ENCODE assay signal across 9 mouse cellular contexts in the genomic region with DNA sequence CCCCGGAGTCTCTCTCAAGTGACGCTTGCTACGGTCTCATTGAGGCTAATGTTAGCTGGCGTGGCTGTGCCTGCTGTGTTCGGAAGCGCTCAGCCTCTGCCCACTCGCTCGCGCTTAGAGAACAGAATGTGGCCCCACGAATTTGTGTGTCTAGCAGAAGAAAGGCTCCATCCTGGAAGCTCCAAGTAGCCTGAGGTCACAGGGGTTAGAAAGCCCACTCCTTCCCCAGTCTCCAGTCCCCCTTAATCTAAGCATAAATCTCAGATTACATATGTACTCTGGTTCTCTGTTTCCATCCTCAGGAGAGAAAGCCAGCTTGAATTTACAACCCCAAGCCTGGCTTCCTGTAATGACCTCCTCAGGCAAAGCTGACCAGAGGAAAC.
A peak's percentile ranks its signal among the peaks of the same experiment; 100 is the strongest.
DNase-seq lines count a peak whose midpoint lies in the region; ATAC-seq lines count a peak whose summit lies in the region.
"Had no signal": no experiment of that assay in that cellular context is flagged by ENCODE, and none has a peak within 500 bp of the region (broad histone marks: within the 10 kb centered on the region; RNA-seq: fewer than 3 reads in every experiment).

No protein-coding gene starts in this region.

- peak overlapping the region; percentile 90 for H3K27ac ChIP-seq in kidney, embryonic 14.5 days (ENCODE audit: low read depth, low read length)
- peak overlapping the region; percentile 82 for H3K27ac ChIP-seq in hindbrain, embryonic 10.5 days
- peak overlapping the region; percentile 70 for H3K27ac ChIP-seq in midbrain, embryonic 12.5 days (replicated peaks)

- no peaks in the 10 kb centered on the region for H3K9me3 ChIP-seq in kidney, embryonic 14.5 days (ENCODE audit: control insufficient read depth, low read length)
- no peaks in the 10 kb centered on the region for H3K9me3 ChIP-seq in hindbrain, embryonic 10.5 days
- no peaks in the 10 kb centered on the region for H3K9me3 ChIP-seq in midbrain, embryonic 12.5 days

- DNase-seq in kidney, postnatal 25 days = no peak
- peak; percentile 63 for DNase-seq in brain, adult 2 months (ENCODE audit: low read depth, low spot score)
- DNase-seq in hindbrain, embryonic 10.5 days (ENCODE audit: low spot score) = peak; percentile 39
- DNase-seq in yolk sac, embryonic 10.5 days (ENCODE audit: low spot score) = no peak

- H3K4me1 ChIP-seq in kidney, embryonic 14.5 days (ENCODE audit: control insufficient read depth, insufficient read depth, low read length) = peaks cover 24% of the 10 kb centered on the region
- H3K4me1 ChIP-seq in hindbrain, embryonic 10.5 days (replicated peaks) = peaks cover 31% of the 10 kb centered on the region
- peaks cover 18% of the 10 kb centered on the region for H3K4me1 ChIP-seq in midbrain, embryonic 12.5 days

- ATAC-seq in kidney, embryonic 14.5 days (ENCODE audit: low FRiP score, low TSS enrichment) = peak; percentile 38
- peak; percentile 76 for ATAC-seq in midbrain, embryonic 12.5 days (ENCODE audit: low FRiP score, low read depth)
- no peak for ATAC-seq in erythroblast, adult 5-6 weeks (replicated peaks; ENCODE audit: low FRiP score, poor library complexity, severe bottlenecking)
- no peak for ATAC-seq in megakaryocyte progenitor cell, adult 5-6 weeks (replicated peaks; ENCODE audit: poor library complexity)
- ATAC-seq: Patski had no signal

- WGBS in kidney, embryonic 14.5 days = 5% methylated on average over 10 of the region's 10 CpGs
- WGBS in hindbrain, embryonic 10.5 days = 19% methylated on average over 10 of the region's 10 CpGs
- 11% methylated on average over 10 of the region's 10 CpGs for WGBS in midbrain, embryonic 12.5 days

- peak overlapping the region; percentile 40 for H3K9ac ChIP-seq in kidney, embryonic 14.5 days (ENCODE audit: low read depth, low read length)
- H3K9ac ChIP-seq in midbrain, embryonic 12.5 days (replicated peaks) = no peak overlapping the region

- H3K4me3 ChIP-seq in kidney, embryonic 14.5 days (ENCODE audit: low read length) = peak overlapping the region; percentile 24
- H3K4me3 ChIP-seq in hindbrain, embryonic 10.5 days = peak overlapping the region; percentile 24
- H3K4me3 ChIP-seq in midbrain, embryonic 12.5 days = peak overlapping the region; percentile 21

- peak overlapping the region; percentile 45 for H3K4me2 ChIP-seq in kidney, embryonic 14.5 days (replicated peaks; ENCODE audit: low read depth, low read length)
- peak overlapping the region; percentile 49 for H3K4me2 ChIP-seq in midbrain, embryonic 12.5 days (replicated peaks)

- H3K36me3 ChIP-seq in kidney, embryonic 14.5 days (ENCODE audit: control insufficient read depth, insufficient read depth, low read length) = no peaks in the 10 kb centered on the region
- no peaks in the 10 kb centered on the region for H3K36me3 ChIP-seq in hindbrain, embryonic 10.5 days
- no peaks in the 10 kb centered on the region for H3K36me3 ChIP-seq in midbrain, embryonic 12.5 days

- no peaks in the 10 kb centered on the region for H3K27me3 ChIP-seq in kidney, embryonic 14.5 days (ENCODE audit: control insufficient read depth, insufficient read depth, low read length)
- H3K27me3 ChIP-seq in hindbrain, embryonic 10.5 days (ENCODE audit: insufficient read depth, poor library complexity, severe bottlenecking) = no peaks in the 10 kb centered on the region
- no peaks in the 10 kb centered on the region for H3K27me3 ChIP-seq in midbrain, embryonic 12.5 days
- H3K27me3 ChIP-seq: Patski had no signal

Comparison
In these comparisons a context has a peak if more than half of its experiments do, and no peak if none do; other contexts are left out.
1. ATAC-seq: peak in kidney, embryonic 14.5 days (single experiment) and midbrain, embryonic 12.5 days (single experiment); none in erythroblast, adult 5-6 weeks (single experiment) and megakaryocyte progenitor cell, adult 5-6 weeks (single experiment).
2. DNase-seq: peak in brain, adult 2 months (single experiment) and hindbrain, embryonic 10.5 days (single experiment); none in kidney, postnatal 25 days (0 of 2) and yolk sac, embryonic 10.5 days (single experiment).
3. Peak in every context shown above with its lines, with median percentiles within 50 percentile points of each other: H3K27ac ChIP-seq and H3K4me3 ChIP-seq.